17 mouse cellular contexts compared by ENCODE assay signal in genomic region chr13:98025706-98026504, GRCm38 (mm10).
DNase-seq lines count a peak whose midpoint lies in the region; ATAC-seq and TF ChIP-seq lines count a peak whose summit lies in the region.
"Had no signal": no experiment of that assay in that cellular context is flagged by ENCODE, and none has a peak within 500 bp of the region (broad histone marks: within the 10 kb centered on the region; RNA-seq: fewer than 3 reads in every experiment).

No protein-coding gene starts in this region.

- no peak for ATAC-seq in lung, postnatal 0 days
- ATAC-seq in heart, embryonic 14.5 days (ENCODE audit: insufficient number of reproducible peaks, insufficient read depth, low FRiP score, low read depth): no peak
- ATAC-seq: forebrain, embryonic 16.5 days; hindbrain, embryonic 16.5 days had no signal

- H3K4me1 ChIP-seq in heart, adult 2 months (ENCODE audit: control insufficient read depth, insufficient read depth, low read length): peaks cover 10% of the 10 kb centered on the region
- no peaks in the 10 kb centered on the region; the same call in 1 of the 2 replicates for H3K4me1 ChIP-seq in lung, postnatal 0 days (ENCODE audit: insufficient read depth, low read depth, low read length)
- H3K4me1 ChIP-seq in heart, embryonic 14.5 days (ENCODE audit: control insufficient read depth in 2 of 2, insufficient read depth in 2 of 2, low read length in 2 of 2): peaks cover 4 to 6% of the 10 kb centered on the region in 2 experiments; a peak in 3 of 4 replicates
- H3K4me1 ChIP-seq: liver, embryonic 15.5 days; megakaryocyte, embryonic 14.5 days had no signal

- H3K27ac ChIP-seq in heart, adult 2 months: no peak overlapping the region; the same call in 1 of the 2 replicates
- no peak overlapping the region for H3K27ac ChIP-seq in lung, postnatal 0 days (ENCODE audit: low read length)
- no peak overlapping the region for H3K27ac ChIP-seq in heart, embryonic 14.5 days (replicated peaks in 1 of 2; ENCODE audit: control insufficient read depth in 1 of 2, insufficient read depth in 1 of 2, low read depth in 2 of 2, low read length in 2 of 2)
- H3K27ac ChIP-seq: liver, embryonic 15.5 days; neural tube, embryonic 12.5 days had no signal

- TF ChIP-seq POLR2A in heart, adult 2 months (IDR thresholded peaks at IDR 0.05; ENCODE audit: insufficient read depth, low read depth, low read length): no peak

- no peaks in the 10 kb centered on the region for H3K27me3 ChIP-seq in heart, adult 2 months (ENCODE audit: control insufficient read depth, insufficient read depth, low read length)
- no peaks in the 10 kb centered on the region for H3K27me3 ChIP-seq in lung, postnatal 0 days (replicated peaks; ENCODE audit: insufficient read depth, low read length)
- H3K27me3 ChIP-seq in heart, embryonic 14.5 days (ENCODE audit: control insufficient read depth, insufficient read depth, low read length): no peaks in the 10 kb centered on the region
- H3K27me3 ChIP-seq: liver, embryonic 15.5 days; neural tube, embryonic 12.5 days had no signal

- H3K4me3 ChIP-seq in heart, adult 2 months: no peak overlapping the region
- no peak overlapping the region for H3K4me3 ChIP-seq in lung, postnatal 0 days (ENCODE audit: low read depth, low read length)
- H3K4me3 ChIP-seq in heart, embryonic 14.5 days (ENCODE audit: control insufficient read depth in 1 of 2, insufficient read depth in 1 of 2, low read depth in 1 of 2, low read length in 2 of 2): no peak overlapping the region
- H3K4me3 ChIP-seq: liver, embryonic 15.5 days; megakaryocyte, embryonic 14.5 days; neural tube, embryonic 12.5 days had no signal

- DNase-seq in heart, adult 2 months: peak; percentile 33 to 48
- DNase-seq in heart, postnatal 25 days (ENCODE audit: low spot score): no peak
- peak; percentile 20 for DNase-seq in lung, postnatal 10 days
- no peak for DNase-seq in lung, postnatal 0 days (ENCODE audit: low spot score)
- DNase-seq in frontal cortex, postnatal 10 days (ENCODE audit: low spot score in 2 of 2): no peak
- DNase-seq in MN1 (ENCODE audit: low spot score): no peak
- DNase-seq: adrenal gland, postnatal 36 days; cerebellum, adult 9-11 months; layer of hippocampus, postnatal 36 days; left cerebral cortex, postnatal 4 days; right cerebral cortex, postnatal 14 days had no signal

- H3K36me3 ChIP-seq in heart, adult 2 months (ENCODE audit: control insufficient read depth, insufficient read depth, low read length): no peaks in the 10 kb centered on the region
- H3K36me3 ChIP-seq in lung, postnatal 0 days (ENCODE audit: insufficient read depth, low read length): no peaks in the 10 kb centered on the region
- H3K36me3 ChIP-seq in heart, embryonic 14.5 days (ENCODE audit: control insufficient read depth, insufficient read depth, low read length): no peaks in the 10 kb centered on the region
- H3K36me3 ChIP-seq: liver, embryonic 15.5 days; neural tube, embryonic 12.5 days had no signal

- TF ChIP-seq EP300 in heart, adult 2 months (IDR thresholded peaks at IDR 0.05; ENCODE audit: insufficient read depth, low read depth, low read length): no peak
- TF ChIP-seq EP300 in lung, postnatal 0 days (IDR thresholded peaks at IDR 0.05): no peak

- 56% methylated on average over 26 of the region's 26 CpGs for WGBS in heart, adult 2 months
- whole genome bisulfite sequencing in lung, postnatal 0 days: 72% methylated on average over 26 of the region's 26 CpGs
- WGBS in heart, embryonic 14.5 days: 59% methylated on average over 26 of the region's 26 CpGs

- no peaks in the 10 kb centered on the region for H3K9me3 ChIP-seq in lung, postnatal 0 days (ENCODE audit: low read length)
- peaks cover 3% of the 10 kb centered on the region; the same call in 1 of the 2 replicates for H3K9me3 ChIP-seq in heart, embryonic 14.5 days (ENCODE audit: control insufficient read depth, low read length)
- H3K9me3 ChIP-seq: liver, embryonic 15.5 days; neural tube, embryonic 12.5 days had no signal

- no peaks in the 10 kb centered on the region for H3K79me2 ChIP-seq in heart, adult 2 months (replicated peaks; ENCODE audit: control insufficient read depth, insufficient read depth, low read length)

- no peak overlapping the region for H3K4me2 ChIP-seq in lung, postnatal 0 days (replicated peaks; ENCODE audit: low read depth, low read length)
- peak overlapping the region; percentile 41 for H3K4me2 ChIP-seq in heart, embryonic 14.5 days (ENCODE audit: low read length)
- H3K4me2 ChIP-seq: liver, embryonic 15.5 days; neural tube, embryonic 12.5 days had no signal

- intact Hi-C loops in heart, adult 2 months (cut with DNase I): loop anchor here (10.0 kb wide), 1 partner anchor 791 kb away; no protein-coding TSS in a partner anchor
- intact Hi-C loops in heart, postnatal 25 days (cut with DNase I): no loop called here

- TF ChIP-seq CTCF in heart, adult 2 months (IDR thresholded peaks at IDR 0.05): no peak
- no peak for TF ChIP-seq CTCF in lung, postnatal 0 days (IDR thresholded peaks at IDR 0.05)

- peak overlapping the region; percentile 24; the same call in 1 of the 2 replicates for H3K9ac ChIP-seq in heart, adult 2 months (ENCODE audit: low read depth, low read length)
- H3K9ac ChIP-seq in lung, postnatal 0 days (replicated peaks; ENCODE audit: low read depth): no peak overlapping the region
- 0 out of 2 replicates have a peak overlapping the region, but pooled peaks have one; percentile 4 for H3K9ac ChIP-seq in heart, embryonic 14.5 days (ENCODE audit: low read length)
- H3K9ac ChIP-seq: liver, embryonic 15.5 days; neural tube, embryonic 12.5 days had no signal

Comparison
In these comparisons a context has a peak if more than half of its experiments do, and no peak if none do; other contexts are left out.
1. DNase-seq: peak in heart, adult 2 months (2 of 2) and lung, postnatal 10 days (single experiment); none in heart, postnatal 25 days (single experiment), lung, postnatal 0 days (single experiment), frontal cortex, postnatal 10 days (0 of 2) and MN1 (single experiment).